Mouse (Mus musculus) T-cell, adult 2 months (primary cell): Measurements from ENCODE around the gene Tardbp.

ENCODE experiments used
- DNase-seq: peaks from one replicate; pipeline ENCODE4 v3.0.0; 2022; ENCODE audit warnings: low spot score

The Tardbp gene

GRCm38 (mm10) chr4:148626623-148627185 lies at the start of gene Tardbp:
TSS of gene Tardbp (minus strand) at chr4:148627019.
- DNase-seq = peak; percentile 95

GRCm38 (mm10) chr4:148676188-148676960 lies 49.6 kb upstream of the Tardbp start:
- no peak for DNase-seq

GRCm38 (mm10) chr4:148675043-148675442 lies 48.2 kb upstream of the Tardbp start:
- no peak for DNase-seq

DNA sequence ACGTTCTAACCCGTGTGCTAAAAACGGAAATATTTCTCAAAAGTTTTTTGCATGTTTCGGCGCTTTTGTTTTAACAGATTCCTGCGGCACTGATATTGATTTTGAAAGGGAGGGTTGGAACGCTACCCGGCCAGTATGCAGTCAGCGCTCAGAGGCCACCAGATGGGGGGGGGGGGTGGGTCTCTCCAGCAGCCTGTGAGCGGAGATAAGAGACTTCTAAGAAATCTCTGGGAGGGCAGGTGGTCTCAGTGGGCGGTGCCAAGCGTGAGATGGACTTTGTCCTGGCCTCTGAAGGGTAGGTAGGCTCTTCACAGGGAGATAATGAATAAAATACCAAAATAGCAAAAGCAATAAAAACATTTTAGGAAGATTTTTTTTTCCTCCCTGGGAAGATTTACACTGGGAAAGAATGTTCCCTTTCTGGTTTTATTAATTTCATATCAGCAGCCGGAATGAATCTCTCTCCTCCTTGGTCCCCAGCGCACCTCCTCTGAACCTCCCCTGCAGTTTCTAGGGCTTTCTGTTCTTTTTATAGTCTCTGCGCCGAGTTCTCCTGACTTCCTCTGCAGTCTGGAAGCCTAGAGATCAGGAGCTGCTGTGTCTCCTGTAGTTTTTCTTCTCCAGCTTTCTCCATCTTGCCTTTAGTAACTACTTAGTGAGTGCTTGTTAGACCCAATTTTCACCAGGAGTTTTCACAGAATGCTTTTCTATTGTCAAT lies 44.6 kb upstream of the Tardbp start:
- no peak for DNase-seq

- DNase-seq = no peak
Measured at GRCm38 (mm10) chr4:148667006-148667755, 40.4 kb upstream of the Tardbp start.

GRCm38 (mm10) chr4:148664021-148664420 lies 37.2 kb upstream of the Tardbp start:
- DNase-seq = no peak

GRCm38 (mm10) chr4:148663326-148663725 lies 36.5 kb upstream of the Tardbp start:
- DNase-seq = no peak

DNA sequence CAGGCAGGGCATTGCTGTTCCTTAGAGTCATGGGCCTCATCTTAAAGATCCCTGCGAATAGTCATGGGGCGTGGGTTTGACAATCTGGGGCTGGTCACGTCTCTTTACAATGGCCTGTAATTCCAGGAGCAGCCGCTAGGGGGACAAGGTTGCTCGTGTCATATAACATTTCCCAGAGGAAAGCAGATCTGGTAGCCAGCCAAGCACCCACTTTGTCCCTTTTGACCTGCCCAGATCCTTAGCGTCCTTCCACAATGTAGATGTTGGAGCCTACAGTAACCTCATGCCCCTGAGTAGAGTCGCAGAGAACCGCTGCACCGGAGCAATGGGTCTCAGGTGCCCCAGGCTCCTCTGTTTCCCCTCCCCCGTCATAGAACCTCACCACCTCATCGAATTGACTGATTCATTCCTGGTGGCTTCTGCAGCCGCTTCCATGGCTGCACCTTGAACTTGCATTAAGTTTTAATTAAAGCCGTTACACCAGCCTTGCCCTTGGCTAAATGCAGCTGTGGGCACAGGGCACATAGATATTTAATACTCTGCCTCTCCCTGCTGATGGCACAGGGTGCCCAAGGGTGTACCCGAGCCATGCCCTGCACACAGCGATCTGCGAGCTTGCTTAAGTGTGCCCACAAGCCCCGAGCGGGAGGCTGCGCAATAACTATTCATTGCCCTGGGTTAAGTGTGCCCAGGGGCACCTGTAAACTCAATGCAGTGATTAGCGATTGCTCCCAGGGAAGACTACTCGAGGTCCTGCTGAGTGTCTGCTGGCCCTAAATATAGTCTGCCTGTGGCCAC lies 35.5 kb upstream of the Tardbp start:
- peak; percentile 53 for DNase-seq

DNA sequence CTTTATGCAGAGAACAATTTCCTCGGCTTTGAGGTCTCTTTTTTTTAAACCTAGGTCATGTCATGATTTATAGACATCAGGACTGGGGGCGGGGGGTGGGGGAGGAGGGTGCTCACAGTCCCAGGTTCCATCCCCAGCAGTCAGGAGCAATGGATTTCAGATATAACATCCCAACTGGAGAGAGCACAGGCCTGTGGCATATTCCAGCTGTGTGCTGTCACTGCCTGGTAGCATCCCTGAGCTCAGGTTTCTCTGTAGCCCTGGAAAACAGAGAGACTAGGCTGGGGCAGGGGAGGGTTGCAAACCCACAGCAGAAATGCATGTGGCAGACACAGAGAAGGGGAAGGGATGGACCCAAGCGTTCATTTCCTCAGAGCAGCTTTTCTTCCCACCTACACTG lies 33.4 kb upstream of the Tardbp start:
- DNase-seq = no peak

DNA sequence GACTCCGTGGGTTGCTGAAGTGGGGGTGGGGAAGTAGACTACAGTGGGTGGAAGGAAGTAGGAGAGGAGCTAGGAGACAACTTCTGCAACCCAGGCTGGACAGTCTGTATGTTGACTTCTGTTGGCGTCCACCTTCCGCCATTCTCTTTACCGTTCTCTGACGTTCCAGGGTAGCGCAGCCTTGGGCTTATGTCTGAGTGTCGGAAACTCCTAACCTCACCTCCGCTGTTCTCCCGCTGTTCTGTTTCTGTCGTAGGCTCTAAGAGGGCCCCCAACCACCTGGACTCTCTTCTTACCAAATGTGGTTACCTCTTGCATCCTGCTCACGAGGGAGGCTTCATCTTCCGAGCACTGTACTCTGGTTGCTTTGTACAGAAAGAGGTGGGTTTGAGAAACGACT lies 31.0 kb upstream of the Tardbp start:
- peak; percentile 60 for DNase-seq

- DNase-seq = no peak
Measured at GRCm38 (mm10) chr4:148656691-148657258, 30.0 kb upstream of the Tardbp start.

DNA sequence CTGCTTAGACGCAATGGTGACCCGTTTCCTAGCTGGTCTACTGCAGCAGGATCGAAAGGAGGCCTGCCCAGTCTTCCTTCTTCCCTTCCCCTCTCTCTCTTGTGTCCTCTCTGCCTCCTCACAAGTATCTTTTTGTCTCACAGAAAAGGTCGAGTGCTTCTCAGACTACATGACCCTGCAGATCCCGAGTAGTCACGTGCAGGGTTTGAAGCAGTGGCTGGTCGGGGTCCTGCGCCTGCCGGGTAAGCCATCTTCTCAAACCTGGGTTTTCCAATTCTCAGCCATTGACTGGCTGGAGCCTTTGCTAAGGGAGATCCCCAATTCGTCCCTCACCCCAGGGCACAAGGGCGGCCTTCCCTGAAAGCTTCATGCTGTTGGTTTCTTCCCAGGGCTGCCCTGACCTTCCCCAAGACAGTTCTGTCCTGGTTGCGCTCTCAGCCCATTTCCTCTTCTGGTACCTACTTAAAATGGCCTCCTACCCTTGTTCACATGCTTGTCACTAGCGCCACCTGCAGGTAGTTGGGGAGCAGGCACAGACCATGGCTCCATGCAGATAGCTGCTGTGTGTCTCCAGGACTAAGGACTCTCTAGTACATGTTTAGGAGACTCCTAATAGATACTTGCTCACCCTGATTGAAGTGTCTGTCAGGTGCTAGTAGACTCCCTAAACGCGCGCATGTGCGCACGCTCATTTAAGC lies 28.0 kb upstream of the Tardbp start:
- peak; percentile 53 for DNase-seq

GRCm38 (mm10) chr4:148651045-148651444 lies 24.2 kb upstream of the Tardbp start:
- DNase-seq = no peak

DNA sequence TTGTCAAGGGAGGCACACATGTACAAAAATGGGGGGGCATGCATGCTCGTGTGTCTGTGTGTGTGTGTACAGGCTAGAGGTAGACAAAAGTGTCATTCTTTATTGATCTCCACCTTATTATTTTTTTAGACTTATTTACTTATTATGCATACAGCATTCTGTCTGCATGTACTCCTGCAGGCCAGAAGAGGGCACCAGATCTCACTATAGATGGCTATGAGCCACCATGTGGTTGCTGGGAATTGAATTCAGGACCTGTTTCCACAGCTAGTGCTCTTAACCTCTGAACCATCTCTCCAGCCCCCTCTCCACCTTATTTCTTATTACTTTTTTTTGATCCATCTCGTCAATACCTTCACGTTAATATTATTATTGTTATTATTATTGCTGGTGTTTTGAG lies 22.5 kb upstream of the Tardbp start:
- no peak for DNase-seq

GRCm38 (mm10) chr4:148646616-148647015 lies 19.8 kb upstream of the Tardbp start:
- DNase-seq = no peak

DNA sequence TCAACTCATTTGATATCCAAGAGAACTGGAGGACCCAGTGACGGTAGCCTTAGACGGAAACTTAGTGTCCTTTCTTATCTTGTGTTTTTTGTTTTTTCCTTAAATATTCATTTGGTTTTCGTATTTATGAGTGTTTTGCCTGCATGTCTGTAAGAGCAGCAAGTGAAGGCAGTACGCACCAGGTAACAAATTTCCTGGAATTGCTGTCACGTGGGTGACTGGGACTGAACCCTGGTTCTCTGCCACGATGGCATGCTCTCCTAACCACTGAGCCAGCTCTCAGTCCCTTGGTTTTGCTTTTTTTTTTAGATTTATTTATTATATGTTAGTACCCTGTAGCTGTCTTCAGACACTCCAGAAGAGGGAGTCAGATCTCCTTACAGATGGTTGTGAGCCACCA lies 18.1 kb upstream of the Tardbp start:
- DNase-seq = no peak

- DNase-seq = peak; percentile 79
Measured at GRCm38 (mm10) chr4:148644157-148644511, 17.3 kb upstream of the Tardbp start.

DNA sequence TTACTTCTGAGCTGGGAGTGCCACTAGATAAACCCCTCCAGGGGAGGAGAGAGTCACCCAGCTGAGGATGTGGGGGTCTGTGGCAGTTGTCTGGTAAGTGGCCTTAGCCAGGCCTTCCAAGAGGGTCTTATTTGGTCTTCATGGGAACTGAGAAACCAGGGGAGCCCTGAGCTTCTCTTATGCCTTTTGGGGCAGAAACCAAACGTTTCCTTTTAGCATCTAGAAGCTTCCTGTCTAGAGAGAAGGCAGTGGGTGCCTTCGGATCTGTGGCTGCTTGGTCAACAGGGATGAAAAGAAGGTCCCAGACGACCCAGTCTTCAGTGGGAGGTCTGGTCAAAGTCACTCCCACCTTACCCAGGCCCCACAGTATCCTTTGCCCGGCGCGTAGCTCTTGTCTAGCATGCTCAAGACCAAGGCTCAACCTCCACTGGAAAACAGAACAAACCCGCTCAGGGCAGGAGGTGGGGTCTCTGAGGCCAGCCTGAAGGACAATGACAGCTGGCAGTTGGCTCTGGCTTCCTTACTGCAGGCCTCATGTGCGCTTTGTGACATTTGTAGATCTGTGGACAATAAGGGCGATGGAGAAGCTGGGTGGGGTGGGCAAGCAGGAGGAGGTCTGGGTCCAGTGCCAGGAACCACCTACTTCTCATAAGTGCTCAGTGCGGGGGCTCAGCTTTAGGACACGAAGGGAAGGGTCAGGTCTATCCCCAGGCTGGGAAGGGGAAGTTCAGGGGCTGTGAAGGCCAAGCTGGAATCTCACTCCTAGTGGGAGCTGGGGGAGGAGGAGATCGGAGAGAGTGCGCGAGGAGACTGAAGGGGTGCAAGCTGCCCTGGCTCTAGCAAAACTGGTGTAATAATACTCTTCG lies 16.7 kb upstream of the Tardbp start, which contains the start of gene Gm572:
Gm572 (plus strand) TSS at position 27 of the 866 bp plus-strand sequence.
- no peak for DNase-seq

- no peak for DNase-seq
Measured at GRCm38 (mm10) chr4:148641121-148641520, 14.3 kb upstream of the Tardbp start.

DNA sequence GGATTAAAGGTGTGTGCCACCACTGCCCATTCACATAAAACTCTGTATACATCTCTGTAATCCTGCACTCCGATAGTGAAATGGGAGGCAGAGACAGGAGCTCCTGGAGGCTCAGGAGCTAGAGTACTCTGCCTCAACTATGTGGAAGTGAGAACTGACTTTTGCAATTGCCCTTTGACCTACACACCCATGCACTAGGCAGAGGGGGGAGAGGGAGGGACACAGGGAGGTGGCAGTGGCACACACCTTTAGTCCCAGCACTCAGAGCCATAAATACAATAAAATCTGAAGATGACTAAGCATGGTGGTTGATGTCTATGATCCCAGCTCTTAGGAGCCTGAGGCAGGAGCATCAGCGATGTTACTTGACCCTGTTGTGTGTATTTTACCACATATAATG lies 12.6 kb upstream of the Tardbp start:
- no peak for DNase-seq
